Comparison of ENCODE assay signal across 9 mouse cellular contexts in the genomic region with DNA sequence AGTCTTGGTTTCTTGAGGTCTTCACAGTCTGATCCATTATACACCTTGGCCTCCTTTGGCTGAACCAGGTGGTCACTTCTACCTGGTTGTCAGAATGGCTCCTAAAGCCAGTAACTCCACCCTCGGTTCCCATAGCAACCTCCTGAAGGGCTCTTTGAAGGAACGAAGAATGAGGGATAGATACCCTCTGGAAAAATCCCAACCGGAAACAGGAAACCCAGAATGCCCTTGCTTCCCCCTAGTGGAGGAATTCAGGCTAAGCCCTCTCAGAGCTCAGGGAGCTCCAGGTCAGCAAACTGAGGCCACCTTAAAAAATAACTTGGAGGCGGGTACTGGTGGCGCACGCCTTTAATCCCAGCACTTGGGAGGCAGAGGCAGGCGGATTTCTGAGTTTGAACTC. TPM values are rescaled to one million over a fixed set of nuclear protein-coding genes. Genes with fewer than 3 reads are reported as not detected.
DNase-seq lines count a peak whose midpoint lies in the region; ATAC-seq and TF ChIP-seq lines count a peak whose summit lies in the region.
"Had no signal": no experiment of that assay in that cellular context is flagged by ENCODE, and none has a peak within 500 bp of the region (broad histone marks: within the 10 kb centered on the region; RNA-seq: fewer than 3 reads in every experiment).

No protein-coding gene starts in this region.

- H3K9me3 ChIP-seq in forebrain, embryonic 11.5 days (ENCODE audit: control insufficient read depth, low read length), result no peaks in the 10 kb centered on the region
- H3K9me3 ChIP-seq in forebrain, embryonic 13.5 days (replicated peaks), result no peaks in the 10 kb centered on the region
- no peaks in the 10 kb centered on the region for H3K9me3 ChIP-seq in limb, embryonic 14.5 days (ENCODE audit: control insufficient read depth, low read length)

- ATAC-seq in forebrain, embryonic 11.5 days (replicated peaks; ENCODE audit: low FRiP score), result 0 out of 2 replicates have a peak, but pooled peaks have one; percentile 25
- ATAC-seq in forebrain, embryonic 13.5 days, result no peak
- 0 out of 2 replicates have a peak, but pooled peaks have one; percentile 7 for ATAC-seq in limb, embryonic 14.5 days (ENCODE audit: low FRiP score, low read depth)
- no peak for ATAC-seq in megakaryocyte progenitor cell, adult 5-6 weeks (replicated peaks; ENCODE audit: poor library complexity)

- H3K4me3 ChIP-seq in forebrain, embryonic 11.5 days (ENCODE audit: low read depth, low read length), result no peak overlapping the region
- H3K4me3 ChIP-seq in forebrain, embryonic 13.5 days, result no peak overlapping the region
- no peak overlapping the region for H3K4me3 ChIP-seq in limb, embryonic 14.5 days (replicated peaks; ENCODE audit: low read length)

- H3K9ac ChIP-seq in forebrain, embryonic 11.5 days (ENCODE audit: low read length), result no peak overlapping the region
- no peak overlapping the region for H3K9ac ChIP-seq in forebrain, embryonic 13.5 days
- H3K9ac ChIP-seq in limb, embryonic 14.5 days (ENCODE audit: low read depth, low read length, severe bottlenecking), result no peak overlapping the region

- no peaks in the 10 kb centered on the region for H3K27me3 ChIP-seq in forebrain, embryonic 11.5 days (ENCODE audit: control insufficient read depth, insufficient read depth, low read length)
- H3K27me3 ChIP-seq in forebrain, embryonic 13.5 days, result no peaks in the 10 kb centered on the region
- no peaks in the 10 kb centered on the region for H3K27me3 ChIP-seq in limb, embryonic 14.5 days (ENCODE audit: control insufficient read depth, insufficient read depth, low read length)

- H3K4me2 ChIP-seq in forebrain, embryonic 11.5 days (ENCODE audit: low read depth, low read length, severe bottlenecking), result no peak overlapping the region
- H3K4me2 ChIP-seq in forebrain, embryonic 13.5 days, result no peak overlapping the region
- H3K4me2 ChIP-seq in limb, embryonic 14.5 days (replicated peaks; ENCODE audit: low read depth, low read length, severe bottlenecking), result no peak overlapping the region

- peaks cover 16% of the 10 kb centered on the region for H3K36me3 ChIP-seq in forebrain, embryonic 11.5 days (ENCODE audit: control insufficient read depth, insufficient read depth, low read length)
- peaks cover 47% of the 10 kb centered on the region for H3K36me3 ChIP-seq in forebrain, embryonic 13.5 days (ENCODE audit: poor library complexity, severe bottlenecking)
- H3K36me3 ChIP-seq in limb, embryonic 14.5 days (ENCODE audit: control insufficient read depth, insufficient read depth, low read length), result peaks cover 42% of the 10 kb centered on the region

- no peak overlapping the region for H3K27ac ChIP-seq in forebrain, embryonic 11.5 days (ENCODE audit: low read depth, low read length)
- H3K27ac ChIP-seq in forebrain, embryonic 13.5 days, result no peak overlapping the region
- no peak overlapping the region for H3K27ac ChIP-seq in limb, embryonic 14.5 days (replicated peaks; ENCODE audit: low read depth, low read length)

- no peak for TF ChIP-seq POLR2A in limb, embryonic 14.5 days (IDR thresholded peaks at IDR 0.05; ENCODE audit: borderline replicate concordance, extremely low read depth, insufficient read depth, insufficient read length)

- no peak for DNase-seq in forebrain, embryonic 11.5 days (ENCODE audit: low spot score)
- peak; percentile 69 for DNase-seq in 3T3-L1 (ENCODE audit: low read depth, low spot score)
- DNase-seq in forelimb bud, embryonic 11.5 days (ENCODE audit: low read depth, low spot score), result peak; percentile 38
- no peak for DNase-seq in limb, embryonic 14.5 days (ENCODE audit: low spot score)
- DNase-seq in thymus, postnatal 25 days, result no peak
- DNase-seq in T-cell, adult 2 months (ENCODE audit: low spot score), result no peak
- DNase-seq: layer of hippocampus, postnatal 36 days had no signal

- H3K4me1 ChIP-seq in forebrain, embryonic 11.5 days (replicated peaks; ENCODE audit: control insufficient read depth, insufficient read depth, low read length), result no peaks in the 10 kb centered on the region; the same call in 1 of the 2 replicates
- 0 out of 2 replicates have a peak, but pooled peaks cover 6% of the 10 kb centered on the region for H3K4me1 ChIP-seq in forebrain, embryonic 13.5 days
- 0 out of 2 replicates have a peak, but pooled peaks cover 3% of the 10 kb centered on the region for H3K4me1 ChIP-seq in limb, embryonic 14.5 days (ENCODE audit: control insufficient read depth, insufficient read depth, low read length)

- 46% methylated on average over 7 of the region's 7 CpGs for WGBS in forebrain, embryonic 11.5 days
- WGBS in forebrain, embryonic 13.5 days, result 45% methylated on average over 7 of the region's 7 CpGs
- WGBS in limb, embryonic 14.5 days, result 37% methylated on average over 7 of the region's 7 CpGs

RNA-seq across cellular contexts. Expression of gene Ephb4, which starts 26.3 kb away (rescaled TPM):
- 34.6 and 35.0 TPM in 2 replicates for polyA plus RNA-seq in forebrain, embryonic 11.5 days (2014; fragmentation: Nextera tagmentation; extraction: Ambion mirVana)
- 8.6 and 10.1 TPM in 2 replicates for polyA plus RNA-seq in forebrain, embryonic 13.5 days (2015; fragmentation: Nextera tagmentation; extraction: Ambion mirVana)
- polyA plus RNA-seq in limb, embryonic 14.5 days (2012; rRNA removed), result 102 and 125 TPM in 2 replicates
- polyA plus RNA-seq in limb, embryonic 14.5 days (2014; fragmentation: Nextera tagmentation; extraction: Ambion mirVana), result 78.1 and 92.1 TPM in 2 replicates
- 0.05 and 0.10 TPM in 2 replicates for total RNA-seq in megakaryocyte progenitor cell, adult 5-6 weeks (2015)
- total RNA-seq in megakaryocyte progenitor cell, adult 5-6 weeks (2017), result 0.27 TPM in 1 of 2 replicates, not detected in the other

RNA-seq across cellular contexts. Expression of gene Slc12a9, which starts 42.8 kb away (rescaled TPM):
- 9.9 and 10.5 TPM in 2 replicates for polyA plus RNA-seq in forebrain, embryonic 11.5 days (2014; fragmentation: Nextera tagmentation; extraction: Ambion mirVana)
- 14.4 and 16.9 TPM in 2 replicates for polyA plus RNA-seq in forebrain, embryonic 13.5 days (2015; fragmentation: Nextera tagmentation; extraction: Ambion mirVana)
- 20.2 and 26.1 TPM in 2 replicates for polyA plus RNA-seq in limb, embryonic 14.5 days (2012; rRNA removed)
- polyA plus RNA-seq in limb, embryonic 14.5 days (2014; fragmentation: Nextera tagmentation; extraction: Ambion mirVana), result 8.0 and 11.9 TPM in 2 replicates
- total RNA-seq in megakaryocyte progenitor cell, adult 5-6 weeks (2015), result 2.4 and 4.4 TPM in 2 replicates
- total RNA-seq in megakaryocyte progenitor cell, adult 5-6 weeks (2017), result 5.3 and 5.7 TPM in 2 replicates

Comparison
In these comparisons a context has a peak if more than half of its experiments do, and no peak if none do; other contexts are left out.
1. ATAC-seq: peak in forebrain, embryonic 11.5 days (single experiment) and limb, embryonic 14.5 days (single experiment); none in forebrain, embryonic 13.5 days (single experiment) and megakaryocyte progenitor cell, adult 5-6 weeks (single experiment).
2. DNase-seq: peak in 3T3-L1 (single experiment) and forelimb bud, embryonic 11.5 days (single experiment); none in forebrain, embryonic 11.5 days (single experiment), limb, embryonic 14.5 days (single experiment), thymus, postnatal 25 days (single experiment) and T-cell, adult 2 months (single experiment).